Mouse (Mus musculus): ENCODE data around the gene Trf.

Gene Trf

DNA sequence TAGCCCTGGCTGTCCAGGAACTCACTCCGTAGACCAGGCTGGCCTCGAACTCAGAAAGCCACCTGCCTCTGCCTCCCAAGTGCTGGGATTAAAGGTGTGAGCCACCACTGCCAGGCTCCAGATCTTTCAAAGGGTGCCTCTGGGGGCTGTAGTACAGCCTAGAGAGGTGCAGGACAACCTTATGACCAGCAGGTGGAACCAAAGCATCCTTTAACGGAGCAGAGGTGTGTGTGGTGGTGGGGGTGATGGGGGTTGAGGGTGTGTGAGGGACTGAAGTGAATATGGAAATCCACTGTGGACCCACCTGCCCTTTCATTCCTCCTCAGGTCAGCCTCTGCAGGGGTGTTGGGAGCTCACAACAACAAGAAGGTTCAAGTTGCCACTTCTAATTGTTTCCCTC is 4.8 kb downstream of the Trf start:
- DNase-seq (ENCODE audit: extremely low read depth, low read depth, low spot score), result no peak

DNA sequence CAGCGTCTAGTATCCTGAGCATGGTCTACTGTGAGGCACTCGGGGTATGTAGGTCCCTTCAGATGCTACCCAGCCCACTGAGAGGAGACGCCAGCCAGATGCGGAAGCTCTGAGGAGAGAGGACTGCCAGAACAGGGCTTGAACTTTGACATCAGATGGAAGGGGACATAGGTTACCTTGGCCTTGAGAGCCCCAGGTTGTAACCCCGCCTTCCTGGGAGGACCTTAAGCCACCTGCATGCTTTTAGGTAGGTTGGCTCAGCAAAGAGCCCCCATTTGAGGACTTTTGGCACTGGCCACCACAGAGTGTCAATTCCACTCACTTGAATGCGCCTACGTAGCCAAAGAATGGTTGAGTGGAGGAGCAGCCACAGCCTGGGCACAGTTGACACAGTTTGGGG is 5.5 kb downstream of the Trf start:
- DNase-seq (ENCODE audit: extremely low read depth, low read depth, low spot score), result no peak

DNA sequence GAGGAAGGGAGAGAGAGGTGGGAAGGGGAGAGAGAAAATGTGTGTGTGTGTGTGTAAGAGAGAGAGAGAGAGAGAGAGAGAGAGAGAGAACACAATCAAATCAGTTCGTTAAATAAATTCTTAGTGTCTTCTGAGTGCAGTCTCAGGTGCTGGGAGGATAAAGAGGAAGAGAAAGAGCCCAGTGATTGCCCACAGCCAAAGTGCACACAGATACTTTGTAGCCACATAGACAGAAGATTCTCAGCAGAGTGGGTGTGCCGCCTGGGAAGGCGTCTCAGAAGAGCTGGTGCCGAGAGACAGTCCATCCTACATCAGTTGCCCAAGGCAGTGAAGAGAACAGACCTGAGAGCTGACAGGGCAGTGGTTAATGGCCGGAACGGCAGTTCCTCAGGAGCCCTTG is 16.0 kb downstream of the Trf start:
- DNase-seq (ENCODE audit: extremely low read depth, low read depth, low spot score), result no peak

DNA sequence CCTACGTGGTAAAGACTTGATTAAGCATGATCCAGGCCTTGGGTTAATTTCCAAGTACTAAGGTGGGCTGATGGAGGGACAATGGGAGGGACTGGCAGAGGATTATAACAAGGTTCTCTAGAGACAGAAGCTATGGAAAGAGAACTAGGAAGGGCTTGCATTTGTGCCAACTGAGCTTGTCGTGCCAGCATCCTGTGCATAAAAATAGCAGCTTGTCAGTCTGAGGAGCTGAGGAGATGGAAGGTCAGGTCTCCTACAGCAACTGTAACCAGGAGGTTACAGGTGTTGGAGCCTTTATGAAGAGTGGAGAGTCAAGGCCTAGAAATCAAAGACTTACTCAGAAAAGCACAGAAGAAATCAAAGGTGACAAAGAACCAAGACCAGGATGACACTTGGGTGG is 16.6 kb downstream of the Trf start:
- DNase-seq (ENCODE audit: extremely low read depth, low read depth, low spot score), result no peak

DNA sequence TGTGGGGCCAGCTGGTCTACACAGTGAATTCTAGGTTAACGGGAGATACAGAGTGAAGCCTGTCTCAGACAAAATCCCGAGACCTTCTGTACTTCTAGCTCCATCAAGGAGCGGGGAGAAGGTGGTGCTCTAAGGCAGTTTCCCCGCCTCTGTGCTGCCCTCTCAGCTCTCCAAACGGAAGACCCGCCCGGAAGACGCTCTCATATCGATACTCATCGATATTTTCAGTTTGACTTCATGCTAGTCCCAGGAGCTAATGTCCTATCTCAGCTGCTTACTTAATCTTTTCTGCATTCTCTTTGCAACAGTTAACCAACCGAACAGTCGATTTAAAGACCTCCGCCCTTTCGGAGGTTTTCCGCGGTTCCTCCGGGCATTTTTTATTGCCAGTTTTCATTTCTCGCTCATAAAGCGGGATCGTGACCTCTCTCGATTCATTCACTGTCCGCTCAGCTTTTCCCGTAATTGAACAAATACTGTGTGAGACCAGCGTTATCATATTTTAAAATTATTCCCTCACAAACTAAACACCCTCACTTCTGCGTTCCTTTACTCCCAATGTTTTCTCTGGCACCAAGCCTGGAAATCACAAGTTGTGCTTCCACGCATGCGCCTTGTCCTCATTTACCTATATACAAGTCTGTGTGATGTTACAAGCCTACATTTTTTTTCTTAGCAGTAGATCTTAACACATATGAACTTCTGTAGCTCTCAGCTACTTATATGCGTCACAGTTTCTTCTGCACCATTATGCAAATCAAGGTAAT is 17.4 kb downstream of the Trf start:
- DNase-seq (ENCODE audit: extremely low read depth, low read depth, low spot score), result no peak

DNA sequence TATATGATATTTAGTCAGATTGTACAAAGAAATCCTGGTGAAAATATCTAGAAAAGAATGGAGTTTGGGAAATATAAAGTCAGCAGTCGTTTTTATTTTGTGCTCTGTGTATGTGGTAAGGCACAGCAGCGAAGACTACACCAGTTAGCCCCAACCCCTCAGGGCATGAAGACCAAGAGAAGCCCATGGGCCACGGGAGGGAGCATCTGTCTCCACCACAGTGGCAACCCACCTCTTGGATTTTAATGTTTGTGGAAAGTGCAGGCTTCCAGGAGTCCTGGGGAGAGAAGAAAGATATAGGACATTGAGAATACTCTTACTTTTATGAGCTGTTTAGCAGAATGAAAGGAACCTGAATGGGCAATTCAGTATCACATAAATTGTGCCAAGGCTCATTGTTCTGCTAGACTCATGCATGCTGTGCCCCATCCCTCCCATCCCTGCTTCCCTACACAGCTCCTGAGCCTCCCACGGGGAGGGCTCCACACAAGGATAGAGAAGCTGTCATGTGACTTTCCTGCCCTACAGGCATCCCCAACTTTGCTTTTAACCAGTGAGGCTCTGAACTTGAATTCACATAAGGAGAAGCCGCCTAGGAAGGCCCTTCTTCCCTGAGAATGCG is 21.3 kb downstream of the Trf start:
- DNase-seq (ENCODE audit: extremely low read depth, low read depth, low spot score), result no peak

DNA sequence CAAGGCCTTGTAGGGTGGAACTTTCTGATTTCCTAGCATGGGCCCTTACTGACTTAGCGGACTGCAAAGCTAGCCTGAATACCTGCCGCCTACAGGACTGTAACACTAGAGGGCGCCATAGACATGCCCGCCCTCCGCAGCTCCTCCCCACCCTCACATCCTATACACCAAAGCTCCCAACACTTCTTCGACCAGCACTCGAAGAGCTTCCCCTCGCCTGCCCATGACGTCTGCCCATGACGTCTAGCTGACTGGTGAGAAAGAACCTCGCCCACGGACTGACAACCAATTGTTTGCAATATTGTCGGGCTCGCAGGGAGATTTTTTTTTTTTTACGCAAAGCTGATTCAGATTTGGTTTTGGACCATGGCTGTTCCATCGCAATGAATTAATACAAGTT is 22.4 kb downstream of the Trf start:
- no peak for DNase-seq (ENCODE audit: extremely low read depth, low read depth, low spot score)

DNA sequence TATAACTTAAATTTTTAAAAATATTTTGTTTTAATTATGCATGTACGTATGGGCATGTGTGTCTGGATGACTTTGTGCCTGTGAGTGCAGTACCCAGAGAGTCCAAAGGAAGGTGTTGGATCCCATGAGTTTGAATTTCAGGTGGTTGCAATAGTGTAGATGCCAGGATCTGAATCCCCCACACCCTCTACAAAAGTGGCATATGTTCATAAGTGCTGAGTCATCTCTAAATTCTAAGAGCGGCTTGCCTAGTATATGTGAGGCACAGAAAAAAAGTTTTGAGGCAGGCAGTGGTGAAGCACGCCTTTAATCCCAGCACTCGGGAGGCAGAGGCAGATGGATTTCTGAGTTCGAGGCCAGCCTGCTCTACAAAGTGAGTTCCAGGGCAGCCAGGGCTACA is 24.5 kb downstream of the Trf start:
- no peak for DNase-seq (ENCODE audit: extremely low read depth, low read depth, low spot score)

DNA sequence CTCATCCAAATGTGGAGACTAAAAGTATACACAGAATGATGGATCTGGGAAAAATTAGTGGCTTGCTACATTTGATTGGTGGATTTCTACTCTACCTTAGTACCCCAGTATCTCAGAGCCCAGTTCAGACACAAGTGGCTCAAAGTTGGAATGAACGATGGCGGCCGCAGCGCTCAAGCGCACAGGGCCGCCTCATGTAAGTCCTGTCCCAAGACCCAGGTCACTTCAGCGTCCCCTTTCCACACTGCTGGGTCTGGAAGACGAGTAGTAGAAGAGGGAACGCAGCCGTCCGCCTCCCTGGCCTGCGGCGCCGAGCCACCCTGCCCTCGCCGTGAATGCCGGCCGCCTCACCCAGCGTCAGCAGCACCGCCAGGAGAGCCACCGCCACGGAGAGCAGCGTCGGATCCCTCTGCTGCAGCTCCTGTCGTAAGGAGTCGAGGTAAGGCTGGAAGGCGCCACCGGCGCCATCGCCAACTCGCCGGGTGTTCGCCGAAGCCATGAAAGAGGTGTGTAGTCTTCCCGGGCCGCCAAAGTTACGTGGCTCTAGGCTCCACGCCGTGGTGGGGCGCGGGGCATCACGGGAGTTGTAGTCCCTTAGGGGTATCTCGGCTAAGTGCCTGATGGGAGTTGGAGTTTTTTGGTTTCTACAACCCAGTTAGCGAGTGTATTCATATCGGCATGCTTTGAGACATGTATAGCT is 28.5 kb downstream of the Trf start, which contains the start of gene Srprb:
Srprb (minus strand) TSS at position 577 of the 700 bp plus-strand sequence.
- peak; percentile 28 for DNase-seq (ENCODE audit: extremely low read depth, low read depth, low spot score)

DNA sequence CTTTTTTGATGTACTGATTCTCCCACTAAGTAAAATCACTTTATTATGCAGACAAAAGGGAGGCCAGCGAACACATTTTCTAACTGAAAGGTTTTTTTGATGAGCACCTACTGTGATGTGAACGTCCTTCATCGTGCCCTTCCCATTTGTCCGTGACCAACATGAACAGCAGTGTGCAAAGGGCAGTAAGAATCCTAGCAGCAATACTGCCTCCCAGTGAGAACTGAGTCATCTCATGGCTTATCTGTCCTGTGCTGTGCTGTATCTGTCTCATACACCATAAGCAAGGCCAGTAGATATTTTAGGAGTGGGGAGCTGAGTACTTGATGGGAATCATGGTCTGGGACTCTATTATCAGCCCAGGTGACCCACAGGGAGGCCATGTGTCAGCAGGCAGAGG is 41.8 kb downstream of the Trf start:
- no peak for DNase-seq (ENCODE audit: extremely low read depth, low read depth, low spot score)

DNA sequence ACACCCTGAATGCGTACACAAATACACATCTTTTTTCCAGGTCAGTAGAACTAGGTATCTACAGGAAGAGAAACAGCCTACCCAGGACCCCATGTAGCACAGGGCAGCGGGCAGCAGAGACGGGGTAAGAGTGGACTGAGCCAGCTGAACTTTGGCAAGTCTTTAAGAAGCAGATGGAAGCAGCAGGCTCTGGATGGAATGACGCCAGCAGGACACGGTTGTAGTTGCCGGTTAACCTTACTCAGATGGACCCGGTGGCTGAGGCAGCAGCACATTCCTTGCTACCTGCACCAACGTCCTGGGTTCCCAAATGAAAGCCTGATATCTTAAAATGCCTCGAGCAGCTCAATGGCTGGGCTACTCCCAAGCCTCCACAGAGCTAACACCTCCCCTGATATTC is 43.5 kb downstream of the Trf start:
- DNase-seq (ENCODE audit: extremely low read depth, low read depth, low spot score), result no peak

DNA sequence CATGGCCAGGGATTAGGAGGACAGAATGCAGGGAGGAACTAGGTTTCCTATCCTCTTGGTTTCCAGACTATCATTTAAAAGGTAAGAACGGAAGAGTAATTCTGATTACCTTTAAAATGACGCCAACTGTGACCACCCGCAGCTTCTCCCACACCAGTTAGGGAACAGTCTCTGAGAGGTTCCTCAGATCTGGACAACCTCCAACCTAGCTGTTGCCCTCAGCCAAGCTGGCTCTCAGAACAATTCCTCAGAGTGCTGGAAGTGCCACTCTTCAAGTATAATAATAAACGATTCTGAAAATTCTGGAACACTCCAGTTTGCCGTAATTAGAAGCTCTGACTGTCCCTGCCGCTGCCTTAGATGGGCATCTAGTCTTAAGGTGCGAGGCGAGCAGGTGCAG is 44.3 kb downstream of the Trf start:
- DNase-seq (ENCODE audit: extremely low read depth, low read depth, low spot score), result no peak

DNA sequence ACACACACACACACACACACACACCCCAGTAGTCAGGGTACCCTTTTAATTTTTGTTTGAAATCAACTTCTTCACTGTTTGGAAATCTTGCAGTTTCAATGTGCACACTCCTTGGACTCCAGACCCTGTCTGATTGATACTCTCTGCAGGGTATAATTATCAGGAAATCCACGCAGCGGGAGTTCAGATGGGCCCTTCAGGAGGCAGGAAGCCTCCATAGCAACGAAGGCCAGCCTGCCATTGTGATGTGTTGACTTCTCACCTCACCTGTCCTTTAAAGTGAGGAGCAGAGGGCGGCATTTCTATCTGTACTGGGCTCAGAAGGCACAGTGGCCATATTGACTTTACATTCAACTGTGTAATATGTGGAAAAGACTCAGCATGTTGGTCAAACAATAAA is 45.4 kb downstream of the Trf start:
- DNase-seq (ENCODE audit: extremely low read depth, low read depth, low spot score), result no peak

DNA sequence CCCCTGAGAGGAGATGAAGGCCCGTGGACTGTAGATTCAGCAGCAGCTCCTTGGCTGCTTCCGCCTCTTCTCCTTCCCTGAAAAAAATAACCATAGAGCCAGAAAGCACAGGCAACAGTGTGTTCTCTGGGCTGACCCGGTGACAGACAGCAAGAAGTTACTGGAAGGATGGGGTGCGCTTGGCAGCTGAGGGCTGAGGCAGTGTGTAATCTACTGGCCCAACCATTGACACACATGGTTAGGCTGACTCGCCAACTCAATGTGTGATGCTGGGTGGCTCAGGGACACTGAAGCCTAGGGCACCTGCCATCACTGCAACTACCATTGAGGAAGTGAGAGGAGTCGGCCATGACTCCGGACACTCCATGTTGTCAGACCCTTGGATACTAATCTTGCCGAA is 48.4 kb downstream of the Trf start:
- no peak for DNase-seq (ENCODE audit: extremely low read depth, low read depth, low spot score)

DNA sequence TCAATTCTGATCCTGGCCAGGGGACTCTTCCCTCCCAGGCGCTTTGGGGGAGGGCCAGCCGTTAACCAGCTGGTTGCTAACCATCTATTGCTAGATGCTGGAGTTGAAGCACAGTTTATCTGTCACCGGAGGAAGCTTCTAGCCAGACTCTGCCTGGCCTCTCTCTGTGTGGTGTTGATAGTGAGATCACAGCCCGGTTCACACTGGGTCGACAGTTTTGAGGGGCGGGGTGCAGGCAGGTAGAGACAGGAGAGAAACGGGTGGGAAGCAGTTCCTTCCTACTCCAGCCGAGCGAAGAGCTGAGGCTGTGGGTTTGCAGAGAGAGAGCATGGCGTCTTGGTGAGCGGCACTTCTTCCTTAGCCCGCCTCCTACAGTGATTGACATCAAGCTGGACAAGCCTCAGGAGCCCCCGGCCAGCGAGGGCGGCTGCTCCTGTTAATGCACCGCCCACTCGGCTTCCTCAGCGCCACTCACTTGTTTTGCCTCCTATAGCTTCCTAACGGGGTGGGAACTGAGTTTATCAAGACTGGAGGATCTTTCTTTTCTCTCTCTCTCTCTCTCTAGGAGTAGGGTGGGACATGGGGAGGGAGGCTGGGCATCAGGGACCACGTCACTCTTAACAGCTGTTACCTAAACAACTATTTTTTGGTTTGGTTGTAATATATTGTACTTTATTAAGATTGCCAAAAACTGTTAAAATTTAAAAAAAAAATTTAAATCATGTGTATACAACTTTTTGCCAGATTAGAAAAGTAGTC is 49.3 kb downstream of the Trf start:
- DNase-seq (ENCODE audit: extremely low read depth, low read depth, low spot score), result peak; percentile 10

DNA sequence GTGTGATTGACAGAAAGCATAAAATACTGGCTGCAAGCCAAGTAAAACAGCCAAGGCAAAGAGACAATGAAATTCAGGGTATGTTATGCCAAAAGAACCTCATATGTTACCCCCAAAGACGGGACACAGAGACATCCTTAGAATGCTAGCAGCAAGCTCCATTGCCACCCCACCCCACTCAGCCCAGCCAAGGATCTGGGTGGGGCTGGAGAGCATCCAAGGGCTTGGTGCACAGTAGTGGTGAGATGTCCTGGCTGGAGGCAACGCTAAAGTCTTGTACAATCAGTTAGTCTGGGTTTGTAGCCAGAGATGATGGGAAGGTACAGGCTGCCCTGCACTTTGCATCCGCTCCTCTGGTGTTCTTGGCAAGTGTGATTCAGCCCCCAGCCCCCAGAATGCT is 49.9 kb downstream of the Trf start:
- DNase-seq (ENCODE audit: extremely low read depth, low read depth, low spot score), result peak; percentile 3

DNA sequence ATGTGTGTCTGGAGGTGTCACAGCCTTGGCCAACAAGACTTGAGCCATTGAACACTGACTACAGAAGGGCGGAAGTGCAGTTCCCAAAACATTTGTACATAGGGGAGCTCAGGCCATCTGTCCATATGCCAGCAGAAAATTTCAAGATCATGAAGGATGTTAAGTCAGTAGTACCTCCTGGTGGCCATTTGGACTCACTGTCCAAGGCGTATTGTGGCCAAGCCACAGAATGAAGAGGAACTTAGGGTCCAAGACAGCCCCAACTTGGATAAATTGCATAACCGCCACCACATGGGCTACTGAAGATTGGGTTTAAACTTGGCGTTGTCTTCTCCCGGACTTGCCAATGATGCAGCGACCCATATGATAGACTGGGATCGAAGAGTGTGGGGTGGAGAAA is 54.6 kb downstream of the Trf start:
- no peak for DNase-seq (ENCODE audit: extremely low read depth, low read depth, low spot score)

DNA sequence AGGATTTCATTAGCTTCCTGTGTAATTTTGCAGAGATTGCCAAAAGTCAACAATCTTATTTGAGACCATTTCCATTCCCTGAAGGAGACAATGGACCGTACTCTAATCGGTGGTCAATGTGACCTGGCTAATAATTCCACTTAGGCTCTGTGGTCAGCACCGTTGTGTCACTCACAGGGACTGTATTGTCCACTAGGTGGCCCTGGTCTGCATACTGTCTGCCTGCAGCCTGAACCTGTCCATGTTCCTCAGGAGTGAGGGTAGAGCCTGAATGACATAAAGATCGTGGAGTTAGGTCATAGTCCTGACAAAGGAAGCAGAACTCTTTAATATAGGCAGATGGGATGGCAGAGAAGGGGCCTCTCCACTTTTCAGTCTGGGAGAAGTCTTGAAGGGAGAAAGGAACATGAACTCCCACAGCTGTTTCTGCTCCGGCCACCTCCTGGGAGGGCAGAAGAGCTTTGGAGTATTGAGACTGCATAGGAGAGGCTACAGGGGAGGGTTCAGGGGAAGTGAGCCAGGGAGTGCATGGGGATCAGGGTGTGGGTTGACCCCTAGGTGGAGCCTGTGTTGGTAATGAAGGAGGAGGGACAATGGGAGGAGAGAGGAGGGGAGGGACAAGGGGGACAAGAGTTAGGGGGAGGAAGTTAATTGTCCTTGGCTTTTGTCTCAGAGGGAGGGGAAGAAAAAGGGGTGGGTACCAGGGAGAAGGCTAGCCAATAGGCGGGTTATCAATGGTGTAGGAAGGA is 55.3 kb downstream of the Trf start:
- no peak for DNase-seq (ENCODE audit: extremely low read depth, low read depth, low spot score)

DNA sequence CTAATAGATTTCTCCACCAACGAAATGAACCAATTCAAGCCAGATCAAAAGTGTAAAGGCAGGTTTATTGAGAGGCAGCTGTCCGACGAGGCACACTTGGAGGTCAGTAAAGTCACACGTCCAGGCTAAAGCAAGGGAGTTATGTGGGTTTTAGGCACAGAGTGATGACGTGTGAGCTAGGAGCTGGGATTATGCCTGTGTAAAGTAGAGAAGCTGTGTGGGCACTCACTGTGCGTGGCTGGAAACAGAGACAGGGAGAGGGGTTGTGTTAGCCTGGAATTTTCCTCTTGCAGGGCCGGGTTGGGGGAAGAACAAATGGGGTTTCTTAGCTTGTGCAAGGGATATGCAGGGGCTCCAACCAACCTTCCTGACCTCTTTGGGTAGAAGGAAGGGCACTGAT is 61.5 kb downstream of the Trf start:
- DNase-seq (ENCODE audit: extremely low read depth, low read depth, low spot score), result no peak

DNA sequence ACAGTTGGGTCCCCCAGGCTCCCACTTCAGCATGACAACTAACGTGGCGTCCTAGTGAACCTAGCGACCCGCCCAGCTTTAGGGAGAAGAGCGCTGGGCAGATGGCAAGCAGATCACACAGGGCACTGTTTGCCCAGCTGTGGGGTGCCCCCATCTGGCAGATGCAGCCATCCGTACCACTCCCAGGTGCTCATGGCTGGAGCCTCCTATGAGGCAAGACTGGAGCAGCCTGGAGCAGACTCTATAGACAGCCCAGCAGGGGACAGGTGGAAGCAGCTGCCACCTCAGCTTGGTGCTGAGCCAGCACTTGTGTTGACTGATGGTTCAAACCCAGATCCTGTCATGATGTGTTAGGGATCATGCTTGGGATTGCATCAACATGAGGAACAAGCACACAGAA is 62.2 kb downstream of the Trf start:
- no peak for DNase-seq (ENCODE audit: extremely low read depth, low read depth, low spot score)

DNA sequence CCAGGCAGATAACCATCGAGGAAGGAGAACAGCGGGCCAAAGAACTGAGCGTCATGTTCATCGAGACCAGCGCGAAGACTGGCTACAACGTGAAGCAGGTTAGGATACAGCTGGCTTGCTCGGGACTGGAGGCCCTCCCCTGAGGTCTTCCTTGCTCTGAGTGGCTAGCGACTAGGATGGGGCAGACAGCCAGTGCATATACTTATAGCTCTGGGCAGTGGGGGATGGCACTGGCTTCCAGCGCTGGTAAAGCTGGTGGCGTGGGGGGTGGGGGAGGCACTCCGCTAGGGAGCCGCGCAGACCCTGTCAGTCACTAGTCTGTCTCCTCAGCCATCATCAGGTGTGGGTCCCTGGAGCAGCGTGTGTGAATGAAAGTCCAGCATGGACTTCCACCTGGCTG is 66.4 kb downstream of the Trf start:
- DNase-seq (ENCODE audit: extremely low read depth, low read depth, low spot score), result no peak
